In genomic region chr12:17554200-17554951, GRCm38 (mm10) we compare ENCODE assay signal across 8 mouse cellular contexts. TPM values are rescaled to one million over a fixed set of nuclear protein-coding genes. Genes with fewer than 3 reads are reported as not detected.
DNase-seq lines count a peak whose midpoint lies in the region; ATAC-seq and TF ChIP-seq lines count a peak whose summit lies in the region.

No protein-coding gene starts in this region.

- H3K9me3 ChIP-seq in embryonic facial prominence, embryonic 13.5 days = no peaks in the 10 kb centered on the region
- no peaks in the 10 kb centered on the region; the same call in 1 of the 2 replicates for H3K9me3 ChIP-seq in heart, embryonic 11.5 days (replicated peaks; ENCODE audit: control insufficient read depth, low read length)
- H3K9me3 ChIP-seq in kidney, embryonic 15.5 days (replicated peaks) = no peaks in the 10 kb centered on the region

- H3K27me3 ChIP-seq in embryonic facial prominence, embryonic 13.5 days = no peaks in the 10 kb centered on the region
- H3K27me3 ChIP-seq in heart, embryonic 11.5 days (ENCODE audit: control insufficient read depth, insufficient read depth, low read length) = no peaks in the 10 kb centered on the region
- no peaks in the 10 kb centered on the region for H3K27me3 ChIP-seq in kidney, embryonic 15.5 days
- no peaks in the 10 kb centered on the region for H3K27me3 ChIP-seq in liver, adult 2 months (ENCODE audit: control insufficient read depth, insufficient read depth, low read length)

- H3K9ac ChIP-seq in embryonic facial prominence, embryonic 13.5 days = no peak overlapping the region
- no peak overlapping the region for H3K9ac ChIP-seq in heart, embryonic 11.5 days (ENCODE audit: low read depth, low read length)
- H3K9ac ChIP-seq in kidney, embryonic 15.5 days = no peak overlapping the region
- no peak overlapping the region for H3K9ac ChIP-seq in liver, adult 2 months (ENCODE audit: low read depth, low read length)

- no peak overlapping the region for H3K27ac ChIP-seq in embryonic facial prominence, embryonic 13.5 days
- H3K27ac ChIP-seq in heart, embryonic 11.5 days (ENCODE audit: low read depth, low read length) = no peak overlapping the region
- no peak overlapping the region for H3K27ac ChIP-seq in kidney, embryonic 15.5 days
- no peak overlapping the region for H3K27ac ChIP-seq in liver, adult 2 months (replicated peaks; ENCODE audit: insufficient read depth, low read depth, low read length)

- no peak overlapping the region for H3K4me2 ChIP-seq in embryonic facial prominence, embryonic 13.5 days
- no peak overlapping the region for H3K4me2 ChIP-seq in heart, embryonic 11.5 days
- H3K4me2 ChIP-seq in kidney, embryonic 15.5 days = no peak overlapping the region

- TF ChIP-seq POLR2A in liver, adult 2 months (IDR thresholded peaks at IDR 0.05; ENCODE audit: extremely low read depth, insufficient read depth, low read length) = no peak

- peak; percentile 94 for TF ChIP-seq CTCF in liver, adult 2 months (IDR thresholded peaks at IDR 0.05; ENCODE audit: low read depth, low read length)

- 34% methylated on average over 15 of the region's 15 CpGs for WGBS in embryonic facial prominence, embryonic 13.5 days
- 37% methylated on average over 15 of the region's 15 CpGs for WGBS in heart, embryonic 11.5 days (ENCODE audit: insufficient replicate concordance)
- 36% methylated on average over 15 of the region's 15 CpGs for WGBS in kidney, embryonic 15.5 days
- WGBS in liver, adult 2 months = 41% methylated on average over 15 of the region's 15 CpGs

- peaks cover 22% of the 10 kb centered on the region for H3K36me3 ChIP-seq in embryonic facial prominence, embryonic 13.5 days
- peaks cover 7% of the 10 kb centered on the region for H3K36me3 ChIP-seq in heart, embryonic 11.5 days (ENCODE audit: control insufficient read depth, insufficient read depth, low read length)
- H3K36me3 ChIP-seq in kidney, embryonic 15.5 days = peaks cover 27% of the 10 kb centered on the region
- H3K36me3 ChIP-seq in liver, adult 2 months (ENCODE audit: control insufficient read depth, insufficient read depth, low read length) = peaks cover 9% of the 10 kb centered on the region

- H3K4me3 ChIP-seq in embryonic facial prominence, embryonic 13.5 days = no peak overlapping the region
- no peak overlapping the region for H3K4me3 ChIP-seq in heart, embryonic 11.5 days (ENCODE audit: low read depth, low read length)
- H3K4me3 ChIP-seq in kidney, embryonic 15.5 days (replicated peaks) = no peak overlapping the region
- no peak overlapping the region for H3K4me3 ChIP-seq in liver, adult 2 months (ENCODE audit: insufficient read depth, low read depth, low read length)

- no peaks in the 10 kb centered on the region for H3K79me2 ChIP-seq in liver, adult 2 months (ENCODE audit: control insufficient read depth, insufficient read depth, low read length)

- peak; percentile 93 for DNase-seq in B cell, adult 2 months
- peak; percentile 76 to 82 for DNase-seq in adrenal gland, postnatal 4 days (ENCODE audit: low spot score in 2 of 2)
- peak; percentile 42 for DNase-seq in liver, adult 2 months (ENCODE audit: extremely low read depth, low read depth, low spot score)
- peak; percentile 91 for DNase-seq in naive thymus-derived CD4-positive, alpha-beta T cell, adult 2 months (ENCODE audit: low read depth)
- peak; percentile 93 to 98 for DNase-seq in spleen, postnatal 4 days (ENCODE audit: low spot score in 2 of 2)

- peak; percentile 12; the same call in 1 of the 2 replicates for ATAC-seq in embryonic facial prominence, embryonic 13.5 days (ENCODE audit: insufficient number of reproducible peaks, insufficient read depth, low FRiP score, low TSS enrichment, low read depth)
- peak; percentile 46; the same call in 1 of the 2 replicates for ATAC-seq in heart, embryonic 11.5 days (replicated peaks; ENCODE audit: insufficient number of reproducible peaks, low FRiP score, low TSS enrichment)
- ATAC-seq in kidney, embryonic 15.5 days (replicated peaks; ENCODE audit: low FRiP score) = peak; percentile 55

- H3K4me1 ChIP-seq in embryonic facial prominence, embryonic 13.5 days = peaks cover 12% of the 10 kb centered on the region
- H3K4me1 ChIP-seq in heart, embryonic 11.5 days (ENCODE audit: control insufficient read depth, insufficient read depth, low read length) = peaks cover 8% of the 10 kb centered on the region; the same call in 1 of the 2 replicates
- peaks cover 14% of the 10 kb centered on the region for H3K4me1 ChIP-seq in kidney, embryonic 15.5 days
- no peaks in the 10 kb centered on the region for H3K4me1 ChIP-seq in liver, adult 2 months (ENCODE audit: control insufficient read depth, insufficient read depth, low read length)

RNA-seq across cellular contexts. Expression of gene Odc1, which starts 9.8 kb away (rescaled TPM):
- total RNA-seq in adrenal gland, postnatal 4 days (2021) = 100 to 1,000 TPM; 212 to 228 TPM
- polyA plus RNA-seq in embryonic facial prominence, embryonic 13.5 days (2015; fragmentation: Nextera tagmentation; extraction: Ambion mirVana) = 186 and 193 TPM in 2 replicates
- polyA plus RNA-seq in heart, embryonic 11.5 days (2014; fragmentation: Nextera tagmentation; extraction: Ambion mirVana) = 158 and 159 TPM in 2 replicates
- 218 and 231 TPM in 2 replicates for polyA plus RNA-seq in kidney, embryonic 15.5 days (2015; fragmentation: Nextera tagmentation; extraction: Ambion mirVana)
- total RNA-seq in liver, adult 2 months (2014; rRNA removed) = 114 and 122 TPM in 2 replicates
- polyA plus RNA-seq in liver, adult 2 months (2012; rRNA removed) = 40.9 and 44.1 TPM in 2 replicates

Comparison
In these comparisons a context has a peak if more than half of its experiments do, and no peak if none do; other contexts are left out.
1. DNase-seq: peak in every context shown above with its lines; median percentile 96 in spleen, postnatal 4 days; 93 in B cell, adult 2 months; 91 in naive thymus-derived CD4-positive, alpha-beta T cell, adult 2 months; 79 in adrenal gland, postnatal 4 days; 42 in liver, adult 2 months.